Mouse (Mus musculus) right cerebral cortex, postnatal 4 days (tissue): ENCODE results near the gene Mpst.

Experiments used
- DNase-seq: peaks from one replicate; pipeline ENCODE4 v3.0.0-alpha.2; 2022

Mpst gene

GRCm38 (mm10) chr15:78405517-78406211 lies 552 bp upstream of the Mpst start, which contains the start of gene Tst:
Gene Tst (minus strand): TSS chr15:78405907.
- peak; percentile 82 for DNase-seq

GRCm38 (mm10) chr15:78409570-78410052 lies 3.4 kb downstream of the Mpst start:
- DNase-seq = no peak

GRCm38 (mm10) chr15:78413083-78413718 lies 7.0 kb downstream of the Mpst start:
- no peak for DNase-seq

GRCm38 (mm10) chr15:78413719-78414117 lies 7.5 kb downstream of the Mpst start:
- DNase-seq = no peak

- DNase-seq = no peak
Observed at GRCm38 (mm10) chr15:78414157-78414556, 7.9 kb downstream of the Mpst start.

GRCm38 (mm10) chr15:78416937-78417336 lies 10.7 kb downstream of the Mpst start:
- DNase-seq = no peak

GRCm38 (mm10) chr15:78420395-78420794 lies 14.2 kb downstream of the Mpst start:
- DNase-seq = no peak

GRCm38 (mm10) chr15:78422046-78422956 lies 16.1 kb downstream of the Mpst start:
- DNase-seq = peak; percentile 95

- no peak for DNase-seq
Observed at GRCm38 (mm10) chr15:78424507-78424906, 18.3 kb downstream of the Mpst start.

- no peak for DNase-seq
Observed at GRCm38 (mm10) chr15:78425230-78425629, 19.0 kb downstream of the Mpst start.

GRCm38 (mm10) chr15:78428391-78429138 lies 22.3 kb downstream of the Mpst start, which contains the start of gene Kctd17:
Gene Kctd17 (plus strand): TSS chr15:78428564.
- DNase-seq = peak; percentile 80

GRCm38 (mm10) chr15:78429139-78429459 lies 22.9 kb downstream of the Mpst start:
- no peak for DNase-seq

- DNase-seq = no peak
Observed at GRCm38 (mm10) chr15:78429871-78430622, 23.8 kb downstream of the Mpst start.

- DNase-seq = no peak
Observed at GRCm38 (mm10) chr15:78430874-78431273, 24.7 kb downstream of the Mpst start.

- DNase-seq = no peak
Observed at GRCm38 (mm10) chr15:78431541-78432121, 25.4 kb downstream of the Mpst start.

- DNase-seq = peak; percentile 64
Observed at GRCm38 (mm10) chr15:78434896-78435520, 28.8 kb downstream of the Mpst start.

GRCm38 (mm10) chr15:78435681-78436080 lies 29.5 kb downstream of the Mpst start:
- DNase-seq = no peak

GRCm38 (mm10) chr15:78436380-78437192 lies 30.4 kb downstream of the Mpst start:
- peak; percentile 80 for DNase-seq

- DNase-seq = no peak
Observed at GRCm38 (mm10) chr15:78437237-78438017, 31.2 kb downstream of the Mpst start.
